Mouse (Mus musculus) myocyte (in vitro differentiated cells): Measurements from ENCODE around the gene Nxpe4. TPM values are rescaled to one million over a fixed set of nuclear protein-coding genes. Genes with fewer than 3 reads are reported as not detected.

Source experiments
- H3K27me3 ChIP-seq: one replicate; pipeline ENCODE4 v1.6.1; 2011; ENCODE audit not compliant: control insufficient read depth, insufficient read depth, insufficient read length
- H3K36me3 ChIP-seq: one replicate; pipeline ENCODE4 v1.6.1; 2011; ENCODE audit not compliant: control insufficient read depth, insufficient read depth
- H3K4me2 ChIP-seq: one replicate; pipeline ENCODE4 v1.6.1; 2011; ENCODE audit warnings: low read depth, control low read depth
- H3K4me3 ChIP-seq: one replicate; pipeline ENCODE4 v1.5.1; 2011; ENCODE audit warnings: mild to moderate bottlenecking, control low read depth, moderate library complexity
- H3K79me2 ChIP-seq: one replicate; pipeline ENCODE4 v1.6.1; 2011; ENCODE audit not compliant: control insufficient read depth, insufficient read depth
- H3ac ChIP-seq: one replicate; pipeline ENCODE4 v1.6.1; 2011; ENCODE audit not compliant: control insufficient read depth, insufficient read length
- CEBPB ChIP-seq: IDR thresholded peaks from 2 replicates; pipeline ENCODE4 v1.6.1; 2011; ENCODE audit warnings: mild to moderate bottlenecking, moderate library complexity; ENCODE audit not compliant: poor library complexity, insufficient read depth, severe bottlenecking
- E2F4 ChIP-seq: IDR thresholded peaks from one replicate; pipeline ENCODE4 v1.6.1; 2011; ENCODE audit warnings: mild to moderate bottlenecking, control low read depth, moderate library complexity; ENCODE audit not compliant: insufficient read depth
- MAX ChIP-seq: IDR thresholded peaks from one replicate; pipeline ENCODE4 v1.6.1; 2011; ENCODE audit warnings: low read depth, mild to moderate bottlenecking, control low read depth
- MYOD1 ChIP-seq, 3 experiments: IDR thresholded peaks; one replicate each; pipeline ENCODE4 v1.6.1; 2011; ENCODE audit warnings: control low read depth in 2 of 3, low read depth in 2 of 3, mild to moderate bottlenecking in 2 of 3, moderate library complexity in 1 of 3; ENCODE audit not compliant: insufficient read length in 2 of 3, control insufficient read depth in 1 of 3
- MYOG ChIP-seq, 3 experiments: IDR thresholded peaks; one replicate each; pipeline ENCODE4 v1.6.1; 2011; ENCODE audit warnings: control low read depth in 2 of 3, low read depth in 2 of 3, mild to moderate bottlenecking in 2 of 3; ENCODE audit not compliant: insufficient read length in 2 of 3, control insufficient read depth in 1 of 3, insufficient read depth in 1 of 3
- POLR2A ChIP-seq: IDR thresholded peaks from one replicate; pipeline ENCODE4 v1.6.1; 2011; ENCODE audit warnings: low read depth, mild to moderate bottlenecking, control low read depth, moderate library complexity; ENCODE audit not compliant: insufficient read length
- POLR2AphosphoS2 ChIP-seq: IDR thresholded peaks from one replicate; pipeline ENCODE4 v1.6.1; 2011; ENCODE audit warnings: low read depth, control low read depth; ENCODE audit not compliant: insufficient read length
- REST ChIP-seq: IDR thresholded peaks from one replicate; pipeline ENCODE4 v1.6.1; 2011; ENCODE audit warnings: mild to moderate bottlenecking, control low read depth, moderate library complexity; ENCODE audit not compliant: insufficient read depth, insufficient read length
- SRF ChIP-seq: IDR thresholded peaks from one replicate; pipeline ENCODE4 v1.6.1; 2011; ENCODE audit warnings: low read depth; ENCODE audit not compliant: control insufficient read depth, insufficient read length
- TCF12 ChIP-seq: IDR thresholded peaks from one replicate; pipeline ENCODE4 v1.6.1; 2011; ENCODE audit warnings: mild to moderate bottlenecking, control low read depth; ENCODE audit not compliant: poor library complexity, insufficient read depth, severe bottlenecking
- TCF3 ChIP-seq: IDR thresholded peaks from one replicate; pipeline ENCODE4 v1.6.1; 2011; ENCODE audit warnings: low read depth, control low read depth; ENCODE audit not compliant: insufficient read length
- USF1 ChIP-seq: IDR thresholded peaks from one replicate; pipeline ENCODE4 v1.6.1; 2011; ENCODE audit warnings: low read depth, mild to moderate bottlenecking, control low read depth, moderate library complexity
- polyA plus RNA-seq: library from polyadenylated mRNA; unstranded; fragments of >200 nt; fragmentation: generic; extraction: Trizol; gene quantifications from one replicate; pipeline ENCODE4 v1.2.1, GENCODE M21; 2012; ENCODE audit warnings: missing spikeins

Nxpe4 gene
- polyA plus RNA-seq, 1 experiment, result 0.10 TPM

DNA sequence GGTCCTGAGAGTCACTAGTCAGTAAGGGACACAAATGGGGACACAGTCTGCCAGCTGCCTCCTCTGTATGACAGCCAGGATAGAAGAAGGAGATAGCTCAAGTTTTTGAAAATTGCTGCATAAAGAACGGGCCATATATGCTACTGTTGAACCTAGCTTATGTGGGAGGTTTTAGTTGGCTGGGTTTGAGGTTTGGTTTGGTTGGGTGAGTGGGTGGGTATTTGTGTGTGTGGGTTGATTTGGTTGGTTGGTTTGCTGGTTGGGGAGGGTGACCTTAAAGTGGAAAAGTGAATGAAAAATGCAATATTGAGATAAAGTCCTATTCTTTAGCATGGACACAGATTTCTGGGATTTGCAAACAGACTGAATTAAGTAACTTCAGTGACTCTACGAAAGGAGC is 283.0 kb downstream of the Nxpe4 start:
- H3K27me3 ChIP-seq, result no peaks in the 10 kb centered on the region

DNA sequence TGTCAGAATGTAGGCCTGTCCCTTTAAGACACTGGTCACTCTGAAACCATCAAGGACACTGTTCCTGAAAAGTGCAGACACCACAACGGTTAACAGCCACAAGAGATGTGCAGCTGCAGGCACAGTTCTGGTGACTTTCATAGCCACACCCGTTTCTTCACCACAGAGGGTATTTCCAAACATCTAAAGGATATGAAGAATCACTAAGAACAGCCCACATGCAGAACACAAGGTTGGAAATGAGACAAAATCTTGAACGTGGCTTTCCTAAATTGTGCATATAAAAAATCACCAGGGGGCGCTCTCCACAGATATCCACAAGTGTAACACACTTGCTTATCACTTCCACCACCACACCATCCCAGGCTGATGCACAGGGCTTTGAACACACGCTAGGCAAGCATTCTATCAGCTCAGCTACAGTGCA is 286.0 kb downstream of the Nxpe4 start:
- Histone ChIP-seq H3ac (no peak overlapping the region), H3K27me3 (no peaks in the 10 kb centered on the region), H3K4me2 (no peak overlapping the region), H3K4me3 (no peak overlapping the region), H3K79me2 (no peaks in the 10 kb centered on the region), H3K36me3 (no peaks in the 10 kb centered on the region)
- TF ChIP-seq TCF12 (no peak), REST (no peak), TCF3 (no peak), MYOD1 (IDR thresholded peaks at IDR 0.05; ENCODE audit: control insufficient read depth in 1 of 3, insufficient read length in 2 of 3, low read depth in 2 of 3) (no peak), MYOG (IDR thresholded peaks at IDR 0.05; ENCODE audit: control insufficient read depth in 1 of 3, insufficient read depth in 1 of 3, insufficient read length in 2 of 3, low read depth in 2 of 3) (no peak), USF1 (no peak), POLR2A (no peak), POLR2AphosphoS2 (no peak), MAX (no peak), SRF (no peak), CEBPB (no peak), E2F4 (no peak)

More for the DNA sequence above, 283.0 kb downstream of the Nxpe4 start:
- Histone ChIP-seq H3K36me3 (no peaks in the 10 kb centered on the region), H3K4me2 (no peak overlapping the region), H3ac (no peak overlapping the region), H3K4me3 (no peak overlapping the region), H3K79me2 (no peaks in the 10 kb centered on the region)
- no peak for TF ChIP-seq MYOG (IDR thresholded peaks at IDR 0.05; ENCODE audit: control insufficient read depth in 1 of 3, insufficient read depth in 1 of 3, insufficient read length in 2 of 3, low read depth in 2 of 3)
- TF ChIP-seq MYOD1 (IDR thresholded peaks at IDR 0.05; ENCODE audit: control insufficient read depth in 1 of 3, insufficient read length in 2 of 3, low read depth in 2 of 3), result no peak
- no peak for TF ChIP-seq E2F4
- TF ChIP-seq MAX, result no peak
- TF ChIP-seq CEBPB, result no peak
- TF ChIP-seq SRF, result no peak
- no peak for TF ChIP-seq TCF3
- no peak for TF ChIP-seq POLR2A
- TF ChIP-seq TCF12, result no peak
- no peak for TF ChIP-seq USF1
- TF ChIP-seq POLR2AphosphoS2, result no peak
- TF ChIP-seq REST, result no peak

Other genes starting within 250 kb of the Nxpe4 start
- not detected for gene Nxpe2, start 191.4 kb downstream of the Nxpe4 start, polyA plus RNA-seq